Comparison of ENCODE assay signal across 16 mouse cellular contexts in the genomic region with DNA sequence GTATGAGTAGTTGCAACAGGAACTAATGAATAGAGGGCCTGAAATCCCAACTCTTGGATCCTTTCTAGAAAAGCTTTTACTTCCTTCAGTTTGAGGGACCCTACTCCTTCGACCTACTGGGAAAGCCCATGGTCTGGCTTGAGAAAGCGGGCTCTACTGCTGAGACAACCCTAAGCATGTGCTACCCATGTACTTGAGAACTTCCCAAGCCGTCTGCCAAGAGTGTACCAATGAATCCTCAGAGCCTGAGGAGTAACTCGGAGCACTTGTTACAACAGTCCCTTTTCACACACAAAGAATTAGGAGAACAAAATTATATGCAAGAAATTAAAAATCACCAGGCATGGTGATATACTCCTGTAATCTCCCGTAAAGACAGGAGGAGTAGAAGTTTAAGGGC.
"Had no signal": no experiment of that assay in that cellular context is flagged by ENCODE, and none has a peak within 500 bp of the region (broad histone marks: within the 10 kb centered on the region; RNA-seq: fewer than 3 reads in every experiment).

No protein-coding gene starts in this region.

- DNase-seq: cerebellum, adult 8-10 months; cerebellum, adult 9-10 months; cerebellum, adult 9-11 months; cerebellum, postnatal 10 days; cerebellum, postnatal 14 days; cerebellum, postnatal 25 days; cerebellum, postnatal 36 days; embryo, embryonic 11 days; forebrain, postnatal 0 days; gastrocnemius, adult 2 months; gastrocnemius, postnatal 10 days; gastrocnemius, postnatal 14 days; gastrocnemius, postnatal 25 days; gastrocnemius, postnatal 36 days; heart, adult 18-20 months; heart, adult 2 months had no signal
